Mouse (Mus musculus): ENCODE data around the gene Tmem198b.

The Tmem198b gene

DNA sequence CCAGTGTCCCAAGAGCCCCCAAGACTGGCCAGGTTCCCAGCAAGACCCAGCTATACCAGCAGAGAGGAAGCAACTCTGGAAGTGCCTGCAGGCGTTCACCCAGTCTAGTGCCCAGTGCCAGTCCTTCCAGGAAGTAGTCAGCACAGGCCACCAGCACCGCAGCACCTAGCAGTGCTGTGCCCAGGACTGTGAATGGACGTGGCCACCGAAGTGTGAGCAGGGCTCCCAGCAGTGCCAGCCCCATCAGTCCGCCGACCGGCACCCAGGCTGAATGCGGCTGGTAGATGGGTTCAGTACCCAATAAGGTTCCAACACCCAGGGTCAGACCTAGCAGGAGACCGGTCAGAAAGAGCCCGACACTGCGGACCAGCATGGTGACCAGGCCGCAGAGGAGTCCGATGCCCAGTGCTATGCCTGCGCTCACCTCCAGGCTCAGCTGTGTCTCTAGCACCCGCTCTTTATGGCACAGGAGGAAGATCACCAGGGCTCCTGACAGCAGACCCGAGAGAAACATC lies 2.1 kb downstream of the Tmem198b start:
- no peak for DNase-seq (ENCODE audit: low read depth, low spot score)

DNA sequence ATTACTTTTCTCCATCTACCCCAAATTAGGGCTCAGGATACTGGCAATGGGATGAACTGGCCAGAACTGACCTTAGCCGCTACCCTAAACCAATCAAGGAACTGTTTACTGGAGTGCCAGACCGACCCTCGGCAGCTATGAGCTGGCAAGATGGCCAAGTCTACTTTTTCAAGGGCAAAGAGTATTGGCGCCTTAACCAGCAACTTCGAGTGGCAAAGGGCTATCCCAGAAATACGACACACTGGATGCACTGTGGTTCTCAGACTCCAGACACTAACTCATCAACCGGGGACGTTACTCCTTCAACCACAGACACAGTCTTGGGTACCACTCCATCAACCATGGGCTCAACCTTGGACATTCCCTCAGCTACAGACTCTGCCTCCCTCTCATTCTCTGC lies 5.5 kb downstream of the Tmem198b start:
- no peak for DNase-seq (ENCODE audit: low read depth, low spot score)

DNA sequence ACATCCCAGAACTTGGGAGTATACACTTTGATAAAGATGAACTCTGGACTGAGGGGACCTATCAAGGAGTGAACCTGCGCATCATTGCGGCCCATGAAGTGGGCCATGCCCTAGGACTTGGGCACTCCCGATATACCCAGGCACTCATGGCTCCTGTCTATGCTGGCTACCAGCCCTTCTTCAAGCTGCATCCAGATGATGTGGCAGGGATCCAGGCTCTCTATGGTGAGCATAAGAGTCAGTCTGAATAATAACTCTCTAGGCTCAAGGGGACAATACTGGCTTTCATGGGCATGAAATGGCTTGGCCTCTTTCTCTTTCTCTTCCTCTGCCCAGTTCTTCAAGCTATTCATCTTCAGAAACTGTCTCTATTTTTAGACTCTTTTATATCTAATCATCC lies 8.6 kb downstream of the Tmem198b start:
- no peak for DNase-seq (ENCODE audit: low read depth, low spot score)

DNA sequence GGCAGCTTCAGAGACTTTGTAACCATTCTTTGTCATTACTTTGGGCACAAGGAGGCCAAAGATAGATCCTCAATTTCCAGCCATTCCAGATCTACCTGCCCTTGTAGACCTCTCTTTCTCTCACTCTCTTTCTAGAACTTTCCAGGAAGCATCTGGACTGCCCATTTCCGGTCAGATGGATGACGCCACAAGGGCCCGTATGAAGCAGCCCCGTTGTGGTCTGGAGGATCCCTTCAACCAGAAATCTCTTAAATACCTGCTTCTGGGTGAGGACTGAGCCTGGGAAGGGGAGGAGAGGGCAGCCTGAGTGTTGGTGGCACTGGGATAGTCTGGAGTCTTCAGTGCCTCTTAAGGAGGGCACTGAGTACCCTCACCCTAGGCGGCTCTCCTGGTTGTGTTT lies 9.8 kb downstream of the Tmem198b start:
- no peak for DNase-seq (ENCODE audit: low read depth, low spot score)

DNA sequence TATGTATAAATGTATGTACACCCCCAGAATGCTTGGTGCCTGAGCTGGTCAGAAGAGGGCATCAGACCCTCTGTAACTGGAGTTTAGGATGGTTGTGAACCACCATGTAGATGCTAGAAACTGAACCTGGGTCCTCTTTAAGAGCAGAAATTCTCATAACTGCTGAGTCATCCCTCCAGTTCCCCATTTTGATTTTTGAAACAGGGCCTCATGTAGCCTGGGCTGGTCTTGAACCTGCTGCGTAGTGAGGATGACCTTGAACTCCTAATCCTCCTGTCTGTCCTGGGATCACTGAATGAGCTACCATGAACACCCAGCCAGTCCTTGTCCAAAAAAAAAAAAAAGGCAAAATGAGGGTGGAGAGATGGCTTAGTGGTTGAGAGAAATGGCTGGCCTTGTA lies 10.9 kb downstream of the Tmem198b start:
- DNase-seq (ENCODE audit: low read depth, low spot score), result no peak

DNA sequence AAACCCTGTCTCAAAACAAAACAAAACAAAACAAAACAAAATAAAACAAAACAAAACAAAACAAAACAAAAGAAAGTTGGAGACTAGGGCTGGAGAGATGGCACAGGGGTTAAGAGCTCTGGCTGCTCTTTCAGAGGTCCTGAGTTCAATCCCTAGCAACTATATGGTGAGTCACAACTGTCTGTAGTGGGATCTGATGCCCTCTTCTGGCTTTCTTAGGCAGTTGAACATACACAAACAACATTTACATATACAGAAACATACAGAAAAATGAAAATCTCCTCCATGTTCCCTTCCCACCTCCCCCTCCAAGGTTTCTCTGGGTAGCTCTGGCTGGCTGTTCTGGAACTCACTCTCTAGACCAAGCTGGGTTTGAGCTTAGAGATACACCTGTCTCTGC lies 12.1 kb downstream of the Tmem198b start:
- DNase-seq (ENCODE audit: low read depth, low spot score), result no peak

DNA sequence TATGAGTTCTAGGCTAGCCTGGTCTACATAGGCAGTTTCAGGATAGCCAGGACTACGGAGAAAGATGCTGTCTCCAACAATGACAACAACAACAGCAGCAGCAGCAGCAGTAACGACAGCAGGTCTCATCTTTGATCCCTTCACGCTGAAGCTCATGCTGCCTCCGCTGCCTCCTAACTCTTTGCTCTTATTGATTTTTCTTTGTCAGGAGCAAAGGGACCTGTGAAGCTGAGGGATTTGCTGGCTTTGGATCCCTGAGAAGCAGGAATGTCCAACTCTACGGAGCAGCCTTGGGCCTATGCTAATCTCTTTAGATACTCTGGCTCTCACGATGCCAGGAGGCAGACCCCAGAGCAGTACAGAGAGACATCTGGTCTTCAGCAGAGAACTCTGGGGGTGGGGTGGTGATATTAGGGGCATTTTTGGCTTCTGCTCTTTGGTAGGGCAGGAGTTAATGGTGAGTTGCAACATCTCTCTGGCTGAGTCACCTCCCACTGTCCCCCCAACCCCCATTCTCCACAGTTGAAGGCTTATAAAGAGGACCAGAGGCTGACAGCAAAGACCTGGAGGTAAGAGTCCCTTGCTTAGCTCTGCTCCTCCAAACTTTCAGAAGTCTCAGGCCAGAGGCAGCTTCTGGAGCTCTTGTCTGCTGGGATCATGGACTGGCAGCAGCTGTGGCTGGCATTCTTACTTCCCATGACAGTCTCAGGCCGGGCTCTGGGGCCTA lies 13.6 kb downstream of the Tmem198b start, which contains the start of gene Mmp19:
Gene Mmp19 (plus strand): TSS at position 513 of the 727 bp plus-strand sequence.
- no peak for DNase-seq (ENCODE audit: low read depth, low spot score)

DNA sequence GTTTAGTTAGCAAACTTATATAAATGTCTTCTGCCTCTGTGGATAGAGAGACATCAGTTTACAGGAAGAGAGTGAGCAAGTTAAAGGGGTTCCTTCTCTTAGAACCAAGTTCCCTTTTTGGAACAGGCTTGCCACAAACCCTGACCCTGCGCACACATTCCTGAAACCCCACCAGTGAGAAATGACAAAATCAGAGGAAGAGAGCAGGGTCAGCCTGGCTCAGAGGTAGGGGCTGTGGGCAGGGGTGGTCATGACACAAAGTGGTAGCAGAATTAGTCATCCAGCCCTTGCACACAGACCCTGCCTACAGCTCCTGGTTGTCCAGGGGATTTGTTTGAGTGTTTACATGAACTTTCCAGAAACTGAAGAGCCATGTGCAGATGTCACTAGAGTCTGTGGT lies 24.0 kb downstream of the Tmem198b start:
- DNase-seq (ENCODE audit: low read depth, low spot score), result no peak

DNA sequence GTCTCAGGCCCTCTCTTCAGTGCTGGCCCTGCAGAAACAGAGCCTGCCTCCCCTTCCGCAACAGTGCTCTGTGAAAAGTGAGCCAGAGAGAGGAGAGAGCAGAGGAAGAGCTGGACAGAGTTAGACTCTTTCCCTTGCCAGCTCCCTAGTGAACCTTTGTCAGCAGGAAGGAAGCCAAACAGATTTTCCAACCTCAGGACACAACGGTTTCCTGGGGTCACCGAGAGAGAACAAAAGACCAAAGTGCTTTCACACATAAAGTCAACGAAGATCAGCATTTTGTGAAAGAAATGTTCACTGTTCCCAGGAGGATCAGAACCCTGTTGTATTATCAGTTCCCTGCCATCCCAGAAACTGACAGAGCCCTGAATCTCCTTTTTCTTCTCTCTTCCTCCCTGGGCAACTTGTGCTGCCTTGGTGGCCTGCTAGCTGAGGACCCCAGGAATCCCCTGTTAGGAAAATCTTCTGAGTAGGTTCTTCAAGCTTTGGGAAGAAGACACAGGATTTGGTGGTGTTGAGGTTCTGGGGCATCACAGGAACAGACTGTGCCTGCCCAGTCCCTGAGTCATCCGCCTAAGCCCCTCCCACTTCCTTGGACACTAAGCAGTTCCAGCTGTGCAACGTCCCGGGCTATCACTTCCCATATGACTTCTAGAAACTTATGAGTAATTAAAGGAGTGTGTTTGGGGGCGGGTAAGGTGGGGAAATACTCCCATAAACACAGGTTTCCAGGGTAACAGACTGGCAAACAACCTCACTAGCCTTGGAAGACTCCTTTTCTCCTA lies 25.0 kb downstream of the Tmem198b start:
- DNase-seq (ENCODE audit: low read depth, low spot score), result no peak

DNA sequence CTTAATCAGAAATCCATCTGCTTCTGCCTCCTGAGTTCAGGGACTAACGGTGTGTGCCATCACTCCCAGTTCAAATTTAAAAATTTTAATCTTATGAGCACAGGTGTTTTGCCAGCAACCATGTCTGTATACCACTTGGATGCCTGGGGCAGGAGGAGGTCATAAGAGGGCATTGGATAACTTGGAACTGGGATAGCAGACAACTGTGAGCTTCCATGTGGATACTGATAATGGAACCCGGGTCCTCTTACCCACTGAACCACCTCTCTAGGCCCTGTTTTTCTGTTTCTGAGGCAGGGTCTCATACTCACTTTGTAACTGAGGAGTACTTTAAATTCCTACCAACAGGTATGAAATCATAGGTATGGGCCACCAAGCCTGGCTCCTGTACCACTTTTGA lies 25.7 kb downstream of the Tmem198b start:
- no peak for DNase-seq (ENCODE audit: low read depth, low spot score)

DNA sequence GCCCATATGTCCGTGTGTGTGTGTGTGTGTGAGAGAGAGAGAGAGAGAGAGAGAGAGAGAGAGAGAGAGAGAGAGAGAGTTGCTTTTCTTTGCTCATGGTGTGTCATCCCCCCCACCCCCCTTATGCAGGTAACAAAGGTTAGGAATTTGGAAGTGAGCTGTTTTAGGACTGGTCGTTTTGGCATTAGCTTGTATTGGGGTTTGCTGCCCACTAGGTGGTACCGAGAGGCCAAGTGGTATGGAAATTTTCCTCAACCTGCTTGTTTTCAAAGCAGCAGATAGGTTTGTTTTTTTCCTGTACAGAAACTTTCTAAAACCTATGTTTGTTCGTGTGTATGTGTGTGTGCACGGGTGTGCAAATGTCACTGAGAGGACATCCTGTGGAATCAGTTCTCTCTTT lies 30.5 kb downstream of the Tmem198b start:
- no peak for DNase-seq (ENCODE audit: low read depth, low spot score)

DNA sequence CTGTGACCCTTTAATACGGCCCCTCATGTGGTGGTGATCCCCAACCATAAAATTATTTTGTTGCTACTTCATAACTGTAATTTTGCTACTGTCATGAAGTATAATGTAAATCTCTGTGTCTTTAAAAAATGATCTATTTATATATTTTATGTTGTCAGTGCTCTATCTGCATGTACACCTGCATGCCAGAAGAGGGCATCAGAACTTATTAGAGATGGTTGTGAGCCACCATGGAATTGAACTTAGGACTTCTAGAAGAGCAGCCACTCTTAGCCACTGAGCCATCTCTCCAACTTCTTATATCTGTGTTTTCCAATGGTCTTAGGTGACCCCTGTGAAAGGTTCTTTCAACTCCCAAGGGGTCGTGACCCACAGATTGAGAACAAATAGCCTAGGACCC lies 31.3 kb downstream of the Tmem198b start:
- DNase-seq (ENCODE audit: low read depth, low spot score), result no peak

Data from WW6 (cell line).